Mouse (Mus musculus) thymus, postnatal 25 days (tissue): Measurements from ENCODE around the gene Fbxw4.

ENCODE experiments used
- DNase-seq: peaks from one replicate; pipeline ENCODE4 v3.0.0; 2022

Fbxw4 gene

GRCm38 (mm10) chr19:45533617-45534016 is 126.5 kb downstream of the Fbxw4 start:
- no peak for DNase-seq

GRCm38 (mm10) chr19:45531554-45531953 is 128.6 kb downstream of the Fbxw4 start:
- DNase-seq: no peak

- no peak for DNase-seq
Observed at GRCm38 (mm10) chr19:45530200-45530995, 129.7 kb downstream of the Fbxw4 start.

GRCm38 (mm10) chr19:45529294-45529693 is 130.8 kb downstream of the Fbxw4 start:
- no peak for DNase-seq
